Mouse (Mus musculus) Muller cell, postnatal 12 days (primary cell): ENCODE data around the gene Vmn1r3.
"Not testable (repeated sequence)": the region's sequence is repeated elsewhere in the genome, so short reads cannot be mapped to it uniquely, and the experiment has no call there.

ENCODE experiments used
- DNase-seq: peaks from one replicate; pipeline ENCODE4 v3.0.0-alpha.2; 2015; ENCODE audit errors: inconsistent ontology term

Gene Vmn1r3

DNA sequence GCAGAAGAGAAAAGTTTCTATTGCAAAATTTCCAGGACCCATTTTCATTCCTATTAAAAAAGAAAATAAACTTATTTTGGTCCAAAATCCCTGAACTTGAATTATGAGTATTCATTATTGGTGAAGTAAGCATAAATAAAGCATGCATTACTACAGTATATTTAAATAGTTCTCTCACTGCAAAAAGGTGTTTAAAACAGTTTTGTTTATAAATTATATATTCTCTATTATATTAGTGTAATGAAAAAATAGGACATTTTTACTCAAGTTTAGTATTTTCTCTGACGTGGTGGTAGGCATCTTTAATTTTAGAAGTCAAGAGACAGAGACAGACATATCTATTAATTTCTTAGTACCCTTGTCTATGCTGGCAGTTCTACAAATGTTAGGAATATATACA is at the start of gene Vmn1r3:
Gene Vmn1r3, minus strand, starts transcription at position 101 of the 400 bp plus-strand sequence.
- DNase-seq, result not testable (repeated sequence)

DNA sequence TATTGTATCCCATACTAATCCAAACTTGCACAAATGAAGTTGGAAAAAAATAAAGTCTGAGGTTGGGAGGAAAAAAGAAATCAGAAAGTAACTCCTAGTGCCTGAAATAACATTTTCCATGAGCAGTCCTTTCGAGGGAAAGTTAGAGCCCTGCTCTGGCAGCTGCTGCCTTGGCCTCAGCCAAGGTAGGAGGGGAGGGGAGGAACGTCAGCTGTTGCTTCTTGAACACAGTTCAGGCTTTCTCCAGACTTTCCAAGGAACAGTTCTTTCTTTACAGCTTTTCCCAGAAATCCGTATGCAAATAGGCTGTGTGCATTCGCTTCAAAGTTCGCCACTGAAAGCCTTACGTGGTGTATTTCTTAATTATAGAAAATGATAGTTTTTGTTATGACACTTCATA is 46.9 kb upstream of the Vmn1r3 start:
- DNase-seq, result no peak

DNA sequence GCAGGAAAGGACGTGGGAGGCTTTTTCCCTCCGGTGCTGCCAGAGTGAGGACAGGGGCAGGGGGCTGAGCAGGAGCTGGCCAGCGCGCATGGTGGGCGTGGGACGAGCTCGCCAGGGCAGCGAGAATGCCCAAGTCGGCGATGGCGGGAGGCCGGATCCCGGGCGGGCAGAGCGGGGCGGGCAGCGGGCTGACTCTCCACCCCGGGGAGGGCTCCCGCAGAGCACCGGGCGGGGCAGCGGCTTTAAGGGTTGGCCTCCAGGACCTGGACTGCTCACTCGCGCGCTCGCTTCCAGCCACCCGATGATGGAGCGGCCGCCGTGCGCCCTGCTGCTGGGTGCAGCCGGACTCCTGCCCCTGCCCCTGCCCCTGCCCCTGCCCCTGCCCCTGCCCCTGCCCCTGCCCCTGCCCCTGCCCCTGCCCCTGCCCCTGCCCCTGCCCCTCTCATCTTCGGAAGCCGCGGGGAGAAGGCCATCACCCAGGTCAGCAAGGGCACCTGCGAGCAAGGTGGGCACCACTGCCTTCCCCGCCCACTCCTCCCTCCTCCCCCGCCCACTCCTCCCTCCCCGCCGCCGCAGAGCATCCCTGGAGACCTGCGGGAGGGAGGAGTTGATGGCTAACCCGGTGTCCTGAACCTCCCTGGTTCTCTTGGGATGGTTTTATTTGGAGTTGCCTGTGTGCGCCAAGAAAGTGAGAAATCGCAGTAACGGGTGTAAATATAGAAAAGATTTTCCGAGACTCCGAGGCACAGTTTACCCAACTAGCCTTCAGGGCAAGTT is 45.9 kb upstream of the Vmn1r3 start:
- no peak for DNase-seq

DNA sequence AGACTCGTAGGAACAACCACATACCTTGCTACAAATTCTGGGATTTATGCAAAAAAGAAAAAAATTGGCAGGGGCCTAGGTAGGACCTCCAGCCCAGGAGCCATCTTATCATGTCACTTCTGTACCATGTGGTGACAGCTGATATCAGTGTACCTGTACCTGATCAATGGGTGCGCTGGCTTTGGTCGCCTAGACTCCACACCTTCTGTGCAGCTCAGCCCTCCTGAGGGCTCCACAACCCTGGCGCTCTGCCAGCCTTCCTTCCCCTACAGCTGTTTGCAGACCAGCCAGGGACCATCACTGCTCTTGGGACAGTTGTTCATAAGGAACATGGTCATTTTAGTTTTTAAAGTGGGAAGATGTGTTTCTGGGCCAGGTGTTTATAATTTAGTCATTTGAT is 44.4 kb upstream of the Vmn1r3 start:
- no peak for DNase-seq

DNA sequence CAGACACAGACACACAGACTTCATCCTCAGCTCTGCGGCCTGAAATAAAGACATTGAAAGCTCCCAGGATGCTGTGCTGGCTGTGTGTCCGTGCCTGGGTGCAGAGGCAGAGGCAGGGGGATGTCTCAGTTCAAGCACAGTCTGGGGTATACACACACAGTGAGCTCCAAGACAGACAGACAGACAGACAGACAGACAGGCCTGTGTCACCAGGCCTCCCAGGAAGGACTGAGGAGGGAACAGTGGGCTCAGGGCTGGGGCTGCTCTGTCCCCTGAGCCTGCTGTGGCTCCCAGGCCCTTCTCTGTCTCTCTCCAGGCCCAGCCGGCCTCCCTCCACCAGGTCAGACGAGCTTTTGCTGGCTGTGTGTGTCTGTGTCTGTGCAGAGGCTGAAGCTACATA is 43.3 kb upstream of the Vmn1r3 start:
- DNase-seq, result no peak

DNA sequence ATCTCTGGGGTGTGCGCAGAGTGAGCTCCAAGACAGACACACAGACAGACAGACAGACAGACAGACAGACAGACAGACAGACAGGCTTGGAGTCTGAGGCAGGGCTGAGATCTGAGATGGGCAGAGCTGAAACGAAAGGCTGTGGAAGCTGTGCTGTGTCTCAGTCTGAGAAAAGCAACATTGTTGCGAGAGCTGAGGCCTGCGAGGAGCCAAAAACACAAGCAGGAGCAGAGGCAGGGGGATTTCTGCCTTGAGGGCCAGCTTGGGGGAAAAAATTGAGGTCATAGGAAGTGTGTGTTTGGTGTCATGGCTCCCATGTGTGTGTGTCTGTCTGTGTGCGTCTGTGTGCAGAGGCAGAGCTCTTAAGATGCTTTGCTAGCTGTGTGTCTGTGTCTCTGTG is 42.6 kb upstream of the Vmn1r3 start:
- no peak for DNase-seq

DNA sequence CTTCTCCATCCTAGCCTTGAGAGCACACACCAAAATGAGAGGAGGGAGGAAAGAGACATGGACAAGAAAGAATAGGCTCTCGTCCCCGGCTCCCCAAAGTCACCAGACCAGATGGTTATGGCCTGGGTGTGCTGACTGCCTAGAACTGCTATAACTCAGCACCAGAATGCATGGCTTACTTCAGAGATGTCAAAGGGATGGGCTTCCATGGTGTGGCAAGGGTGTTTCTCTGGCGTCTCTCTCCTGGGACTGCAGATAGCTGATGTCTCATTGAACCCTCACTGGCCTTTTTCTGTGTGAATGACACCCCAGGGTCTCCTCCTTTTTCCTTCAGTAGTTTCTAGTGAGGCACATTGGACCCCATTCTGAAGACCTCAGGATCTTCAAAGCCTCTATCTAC is 41.3 kb upstream of the Vmn1r3 start:
- no peak for DNase-seq

DNA sequence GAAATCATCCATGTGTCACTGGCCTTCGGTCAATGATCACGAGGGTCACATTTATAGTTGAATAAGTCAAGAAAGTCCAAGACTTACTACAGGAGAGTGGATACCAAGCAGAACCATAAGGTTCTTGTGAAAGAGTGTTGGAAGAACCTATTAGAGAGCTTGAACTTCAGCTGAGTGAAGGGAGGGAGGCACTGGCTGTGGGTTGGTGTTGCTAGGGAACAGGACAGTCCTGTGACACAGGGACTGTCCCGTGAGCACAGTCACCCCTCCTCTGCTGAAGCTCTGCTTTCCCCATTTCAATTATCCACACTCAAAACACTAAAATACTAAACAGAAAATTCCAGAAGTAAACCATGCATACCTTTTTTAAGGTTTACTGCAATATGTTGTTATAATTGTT is 40.3 kb upstream of the Vmn1r3 start:
- DNase-seq, result not testable (repeated sequence)

DNA sequence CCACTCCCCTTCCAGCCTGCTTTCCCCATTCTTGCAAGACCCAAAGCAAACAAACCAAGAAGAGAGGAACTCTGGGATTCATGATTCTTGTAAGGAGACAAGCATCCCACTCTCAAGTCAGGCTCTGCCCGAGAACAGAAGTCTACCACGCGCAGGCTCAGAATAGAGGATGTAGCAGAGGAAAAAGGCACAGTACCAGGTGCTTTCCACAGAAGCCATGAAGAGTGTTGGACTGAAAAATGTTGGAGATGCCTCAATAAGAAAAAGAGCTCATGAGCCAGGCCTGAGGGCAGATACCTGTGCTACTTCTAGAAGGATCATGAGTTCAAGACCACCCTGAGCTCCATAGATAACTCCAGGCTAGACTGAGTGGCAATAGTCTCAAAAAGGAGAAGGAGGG is 39.7 kb upstream of the Vmn1r3 start:
- DNase-seq, result not testable (repeated sequence)

DNA sequence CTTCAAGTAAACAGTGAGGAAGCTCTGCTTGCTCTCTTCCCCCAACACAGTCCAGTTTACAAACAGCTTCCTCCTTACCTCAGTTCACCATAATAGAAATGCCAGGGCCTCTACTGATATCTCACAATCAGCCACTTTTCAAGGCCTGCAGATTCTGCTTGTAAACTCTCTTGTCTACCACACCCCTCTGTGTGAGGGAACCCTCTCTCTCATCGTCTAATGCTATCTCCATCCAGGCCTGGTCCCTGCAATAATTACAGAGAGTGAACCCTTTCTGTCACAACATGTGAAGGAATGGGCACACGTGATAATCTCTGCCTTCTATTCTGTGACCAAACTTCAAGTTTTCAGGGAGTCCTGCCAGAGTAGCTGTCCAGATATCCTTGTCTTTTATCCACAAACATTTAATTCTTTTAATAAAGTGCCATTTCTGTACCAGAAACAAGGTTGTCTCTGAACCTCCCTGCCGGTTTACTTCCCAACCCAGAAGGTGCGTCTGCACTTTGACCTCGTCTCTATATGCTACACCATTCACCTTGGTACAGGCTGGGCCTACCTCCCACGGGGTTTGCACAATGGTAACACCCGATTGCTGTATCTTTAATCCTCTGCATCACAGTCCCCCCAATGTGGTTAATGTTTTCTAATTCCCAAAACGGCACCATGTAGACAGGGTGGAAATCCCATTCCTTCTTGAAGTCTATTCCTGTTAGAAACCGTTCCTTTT is 38.5 kb upstream of the Vmn1r3 start:
- not testable (repeated sequence) for DNase-seq

DNA sequence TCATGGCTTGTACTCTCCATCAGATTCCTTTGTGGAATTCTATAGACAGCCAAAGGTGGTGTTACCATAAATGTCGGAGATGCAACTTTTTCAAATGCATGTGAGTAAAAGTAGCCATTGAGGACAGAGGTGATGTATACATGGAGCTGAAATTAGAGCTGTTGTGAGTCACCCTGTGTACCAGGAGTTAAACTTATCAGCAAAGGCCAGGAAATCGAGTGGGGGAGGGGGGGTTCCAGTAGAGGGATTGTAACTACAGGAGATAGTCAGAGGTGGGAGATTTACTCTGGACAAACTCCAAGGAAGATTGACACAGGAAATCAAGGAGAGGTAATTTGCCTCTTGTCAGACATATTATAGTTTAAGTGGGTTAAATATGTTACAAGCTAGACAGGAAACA is 31.2 kb upstream of the Vmn1r3 start:
- not testable (repeated sequence) for DNase-seq

DNA sequence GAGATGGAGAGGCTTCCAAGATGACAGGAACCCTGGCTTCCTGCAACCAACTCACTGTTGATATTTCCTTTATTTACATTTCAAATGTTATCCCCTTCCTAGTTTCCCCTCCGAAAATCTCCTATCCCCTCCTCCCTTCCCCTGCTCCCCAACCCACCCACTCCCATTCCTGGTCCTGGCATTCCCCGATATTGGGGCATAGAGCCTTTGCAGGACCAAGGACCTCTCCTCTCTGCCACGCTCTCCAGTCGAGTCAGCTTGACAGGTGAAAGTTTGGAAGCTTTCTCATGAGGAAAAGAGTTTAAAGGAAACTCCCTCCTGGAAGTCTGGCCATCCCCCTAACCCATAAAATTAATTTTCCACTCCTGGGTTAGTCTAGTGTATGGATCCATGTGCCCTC is 28.2 kb upstream of the Vmn1r3 start:
- DNase-seq, result not testable (repeated sequence)

DNA sequence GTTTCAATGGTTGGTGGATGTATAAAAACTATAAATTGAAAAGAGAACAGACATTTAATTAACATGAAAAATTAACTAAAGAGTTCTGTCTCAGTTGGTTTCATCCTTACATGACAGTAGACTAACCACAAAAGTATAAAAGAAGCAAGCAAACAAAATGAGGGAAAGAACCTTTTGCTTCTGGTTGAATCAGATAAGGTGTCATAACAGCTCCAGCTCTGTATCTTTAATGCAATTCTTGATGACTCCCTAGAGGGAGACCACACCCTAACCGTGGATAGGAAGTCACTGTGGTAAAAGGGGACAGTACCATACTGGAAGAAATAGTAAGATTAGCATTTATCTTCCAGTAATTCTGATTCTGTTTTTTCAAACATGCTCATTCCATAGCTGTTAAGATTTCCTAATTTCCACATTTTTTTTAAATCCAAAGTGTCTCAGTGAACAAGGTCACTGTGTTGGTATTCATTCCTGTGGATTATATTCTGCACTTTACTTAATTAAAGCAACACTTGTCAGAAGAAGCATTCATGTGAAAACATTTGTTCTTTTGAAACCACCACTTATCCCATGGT is 24.6 kb upstream of the Vmn1r3 start:
- DNase-seq, result not testable (repeated sequence)

DNA sequence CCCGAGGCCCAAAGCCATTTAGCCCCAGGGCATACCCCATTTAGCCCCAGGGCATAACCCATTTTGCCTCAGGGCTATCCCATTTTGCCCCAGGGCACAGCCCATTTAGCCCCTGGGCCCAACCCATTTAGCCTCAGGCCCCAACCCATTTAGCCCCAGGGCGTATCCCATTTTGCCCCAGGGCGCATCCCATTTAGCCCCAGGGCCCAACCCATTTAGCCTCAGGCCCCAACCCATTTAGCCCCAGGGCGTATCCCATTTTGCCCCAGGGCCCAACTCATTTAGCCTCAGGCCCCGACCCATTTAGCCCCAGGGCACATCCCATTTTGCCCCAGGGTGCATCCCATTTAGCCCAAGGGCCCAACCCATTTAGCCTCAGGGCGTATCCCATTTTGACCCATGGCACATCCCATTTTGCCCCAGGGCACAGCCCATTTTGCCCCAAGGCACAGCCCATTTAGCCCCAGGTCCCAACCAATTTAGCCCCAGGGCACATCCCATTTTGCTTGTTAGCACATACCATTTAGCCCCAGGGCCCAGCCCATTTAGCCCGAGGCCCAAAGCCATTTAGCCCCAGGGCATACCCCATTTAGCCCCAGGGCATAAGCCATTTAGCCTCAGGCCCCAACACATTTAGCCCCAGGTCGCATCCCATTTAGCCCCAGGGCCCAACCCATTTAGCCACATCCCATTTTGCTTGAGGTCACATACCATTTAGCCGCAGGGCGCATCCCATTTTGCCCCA is 8.2 kb downstream of the Vmn1r3 start:
- DNase-seq, result not testable (repeated sequence)

DNA sequence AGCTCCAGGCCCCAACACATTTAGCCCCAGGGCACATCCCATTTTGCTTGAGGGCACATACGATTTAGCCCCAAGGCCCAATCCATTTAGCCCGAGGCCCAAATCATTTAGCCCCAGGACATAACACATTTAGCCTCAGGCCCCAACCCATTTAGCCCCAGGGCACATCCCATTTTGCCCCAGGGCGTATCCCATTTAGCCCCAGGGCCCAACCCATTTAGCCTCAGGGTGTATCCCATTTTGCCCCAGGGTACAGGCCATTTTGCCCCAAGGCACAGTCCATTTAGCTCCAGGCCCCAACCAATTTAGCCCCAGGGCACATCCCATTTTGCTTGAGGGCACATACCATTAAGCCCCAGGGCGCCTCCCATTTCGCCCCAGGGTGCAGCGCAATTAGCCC is 9.0 kb downstream of the Vmn1r3 start:
- not testable (repeated sequence) for DNase-seq

DNA sequence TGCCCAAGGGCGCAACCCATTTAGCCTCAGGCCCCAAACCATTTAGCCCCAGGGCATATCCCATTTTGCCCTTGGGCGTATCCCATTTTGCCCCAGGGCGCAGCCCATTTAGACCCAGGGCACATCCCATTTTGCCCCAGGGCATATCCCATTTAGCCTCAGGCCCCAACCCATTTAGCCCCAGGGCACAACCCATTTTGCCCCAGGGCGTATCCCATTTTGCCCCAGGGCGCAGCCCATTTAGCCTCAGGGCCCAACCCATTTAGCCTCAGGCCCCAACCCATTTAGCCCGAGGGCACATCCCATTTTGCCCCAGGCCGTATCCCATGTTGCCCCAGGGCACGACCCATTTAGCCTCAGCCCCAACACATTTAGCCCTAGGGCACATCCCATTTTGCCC is 9.4 kb downstream of the Vmn1r3 start:
- not testable (repeated sequence) for DNase-seq

DNA sequence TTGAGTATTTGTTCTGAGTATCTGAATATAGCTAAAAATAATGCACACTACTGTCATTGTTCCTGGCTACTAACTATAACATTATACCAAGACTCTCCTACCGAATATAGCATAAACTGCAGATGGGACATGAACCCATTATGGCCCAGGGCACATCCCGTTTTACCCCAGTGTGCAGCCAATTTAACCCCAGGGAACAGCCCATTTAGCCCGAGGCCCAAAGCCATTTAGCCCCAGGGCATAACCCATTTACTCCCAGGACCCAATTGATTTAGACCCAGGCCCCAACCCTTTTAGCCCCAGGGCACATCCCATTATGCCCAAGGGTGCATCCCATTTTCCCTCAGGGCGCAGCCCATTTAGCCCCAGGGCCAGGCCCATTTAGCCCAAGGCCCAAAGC is 10.6 kb downstream of the Vmn1r3 start:
- not testable (repeated sequence) for DNase-seq

DNA sequence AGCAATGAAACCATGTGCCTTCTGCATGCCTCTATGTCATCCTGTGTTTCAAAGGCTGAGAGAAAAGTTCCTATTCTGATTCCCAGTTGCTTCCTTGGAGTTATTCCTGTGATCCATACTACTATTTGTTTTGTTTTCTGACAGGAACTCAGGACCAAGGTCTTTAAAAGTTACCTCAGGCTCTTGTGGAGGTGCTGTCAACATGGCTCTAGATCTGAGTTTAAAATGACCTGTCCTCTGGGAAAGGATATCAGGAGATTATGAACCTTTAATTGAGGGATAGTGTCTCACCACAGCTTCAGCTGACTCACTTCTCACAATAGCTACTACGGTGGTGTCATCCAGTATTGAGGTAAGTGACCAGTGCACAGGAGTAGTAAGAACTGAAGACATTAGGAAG is 18.1 kb downstream of the Vmn1r3 start, which contains the start of gene Vmn1r2:
Gene Vmn1r2, plus strand, starts transcription at position 301 of the 400 bp plus-strand sequence.
- not testable (repeated sequence) for DNase-seq

DNA sequence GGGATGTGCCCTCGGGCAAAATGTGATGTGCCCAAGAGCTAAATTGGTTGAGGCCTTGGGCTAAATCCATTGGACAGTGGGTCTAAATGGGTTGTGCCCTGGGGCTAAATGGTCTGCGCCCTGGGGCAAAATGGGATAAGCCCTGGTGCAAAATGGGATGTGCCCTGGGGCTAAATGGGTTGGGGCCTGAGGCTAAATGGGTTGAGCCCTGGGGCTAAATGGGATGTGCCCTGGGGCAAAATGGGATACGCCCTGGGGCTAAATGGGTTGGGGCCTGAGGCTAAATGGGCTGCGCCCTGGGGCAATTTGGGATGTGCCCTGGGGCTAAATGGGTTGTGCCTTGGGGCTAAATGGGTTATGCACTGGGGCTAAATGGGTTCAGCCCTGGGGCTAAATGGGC is 20.1 kb downstream of the Vmn1r3 start:
- DNase-seq, result no peak

DNA sequence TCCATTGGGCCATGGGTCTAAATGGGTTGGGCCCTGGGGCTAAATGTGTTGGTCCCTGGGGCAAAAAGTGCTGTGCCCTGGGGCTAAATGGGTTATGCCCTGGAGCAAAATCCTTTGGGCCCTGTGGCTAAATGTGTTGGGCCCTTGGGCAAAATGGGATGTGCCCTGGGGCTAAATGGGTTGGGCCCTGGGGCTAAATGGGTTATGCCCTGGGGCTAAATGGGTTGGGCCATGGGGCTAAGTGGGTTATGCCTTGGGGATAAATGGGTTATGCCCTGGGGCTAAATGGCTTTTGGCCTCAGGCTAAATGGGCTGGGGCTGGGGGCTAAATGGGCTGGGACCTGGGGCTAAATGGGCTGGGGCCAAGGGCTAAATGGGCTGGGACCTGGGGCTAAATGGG is 20.7 kb downstream of the Vmn1r3 start:
- not testable (repeated sequence) for DNase-seq

DNA sequence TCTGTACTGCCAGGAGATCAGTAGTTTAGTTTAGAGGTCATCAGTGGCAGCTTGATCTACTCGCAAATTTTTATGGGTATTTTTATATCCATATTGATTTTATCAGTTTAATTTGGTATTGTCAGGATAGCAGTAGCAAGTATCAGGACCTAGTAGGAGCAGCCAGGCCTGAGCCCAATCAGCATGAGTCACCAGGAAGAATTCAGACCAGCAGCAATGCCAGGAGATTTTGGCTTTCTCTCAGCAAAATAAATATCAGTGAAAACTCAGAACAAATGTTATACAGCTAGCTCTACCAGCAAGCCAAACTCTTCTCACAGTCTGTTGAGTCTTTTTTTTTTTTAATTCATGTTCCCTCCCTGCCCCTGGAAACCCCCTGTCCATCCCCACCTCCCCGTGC is 31.8 kb downstream of the Vmn1r3 start:
- not testable (repeated sequence) for DNase-seq

DNA sequence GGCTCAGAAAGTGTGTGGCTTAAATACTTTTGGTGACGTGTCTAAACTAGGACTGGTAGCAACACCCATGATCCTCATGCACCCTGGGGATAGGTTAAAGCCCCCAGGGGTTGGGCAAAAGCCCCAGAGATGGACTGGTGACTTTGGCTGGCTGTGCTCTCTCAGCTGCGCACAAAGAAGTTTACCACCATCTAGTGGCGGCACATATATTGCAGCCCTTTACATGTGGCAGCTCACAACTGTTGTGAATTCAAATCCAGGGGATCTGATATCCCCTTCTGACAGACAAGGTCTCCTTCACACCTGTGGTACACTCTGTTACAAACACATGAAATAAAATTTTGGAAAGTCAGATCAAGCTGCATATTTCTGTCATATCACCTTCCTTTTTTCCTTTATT is 37.2 kb downstream of the Vmn1r3 start:
- not testable (repeated sequence) for DNase-seq
